Mouse (Mus musculus) forebrain, embryonic 16.5 days (tissue): Measurements from ENCODE around the gene Clic6. TPM values are rescaled to one million over a fixed set of nuclear protein-coding genes. Genes with fewer than 3 reads are reported as not detected.
"Not testable (repeated sequence)": the region's sequence is repeated elsewhere in the genome, so short reads cannot be mapped to it uniquely, and the experiment has no call there.

Experiments
- ATAC-seq: fragments of 200-750 bp; cut with Nextera tagmentation; 2 replicates; pipeline ENCODE4 v1.8.0; 2017; ENCODE audit warnings: mild to moderate bottlenecking, moderate library complexity
- H3K27ac ChIP-seq: fragments of 300-500 bp; sonication (generic); 2 replicates; pipeline ENCODE4 v1.5.1; 2014; ENCODE audit warnings: low read length, control low read depth
- H3K27me3 ChIP-seq: fragments of 300-500 bp; sonication (generic); replicated peaks from 2 replicates; pipeline ENCODE4 v1.6.1; 2014; ENCODE audit warnings: low read length; ENCODE audit not compliant: control insufficient read depth, insufficient read depth
- H3K36me3 ChIP-seq: fragments of 300-500 bp; sonication (generic); 2 replicates; pipeline ENCODE4 v1.6.1; 2014; ENCODE audit not compliant: control insufficient read depth, insufficient read depth
- H3K4me1 ChIP-seq: fragments of 300-500 bp; sonication (generic); replicated peaks from 2 replicates; pipeline ENCODE4 v1.6.1; 2014; ENCODE audit warnings: low read length; ENCODE audit not compliant: control insufficient read depth, insufficient read depth
- H3K4me2 ChIP-seq: fragments of 300-500 bp; sonication (generic); 2 replicates; pipeline ENCODE4 v1.6.1; 2014; ENCODE audit warnings: mild to moderate bottlenecking, low read length, control low read depth
- H3K4me3 ChIP-seq: fragments of 300-500 bp; sonication (generic); replicated peaks from 2 replicates; pipeline ENCODE4 v1.5.1; 2014; ENCODE audit warnings: mild to moderate bottlenecking, low read length, control low read depth
- H3K9ac ChIP-seq: fragments of 300-500 bp; sonication (generic); replicated peaks from 2 replicates; pipeline ENCODE4 v1.6.1; 2014; ENCODE audit warnings: low read depth, low read length, control low read depth
- H3K9me3 ChIP-seq: fragments of 300-500 bp; sonication (generic); 2 replicates; pipeline ENCODE4 v1.6.1; 2016; ENCODE audit warnings: low read length; ENCODE audit not compliant: control insufficient read depth
- WGBS: fragments of 180-500 bp; shearing (Covaris S2); extraction: QIAGEN DNeasy Blood & Tissue Kit; methylation state at CpG from one replicate; pipeline ENCODE4 v1.1.7; 2014; 5-methylcytosine and 5-hydroxymethylcytosine counted together
- polyA plus RNA-seq: library from polyadenylated mRNA; unstranded; fragments of >200 nt; fragmentation: Nextera tagmentation; extraction: Ambion mirVana; gene quantifications from 2 replicates; pipeline ENCODE4 v1.2.1, GENCODE M21; 2015

Gene Clic6
- polyA plus RNA-seq, 1 experiment from 2014 or later, result 3.3 TPM

DNA sequence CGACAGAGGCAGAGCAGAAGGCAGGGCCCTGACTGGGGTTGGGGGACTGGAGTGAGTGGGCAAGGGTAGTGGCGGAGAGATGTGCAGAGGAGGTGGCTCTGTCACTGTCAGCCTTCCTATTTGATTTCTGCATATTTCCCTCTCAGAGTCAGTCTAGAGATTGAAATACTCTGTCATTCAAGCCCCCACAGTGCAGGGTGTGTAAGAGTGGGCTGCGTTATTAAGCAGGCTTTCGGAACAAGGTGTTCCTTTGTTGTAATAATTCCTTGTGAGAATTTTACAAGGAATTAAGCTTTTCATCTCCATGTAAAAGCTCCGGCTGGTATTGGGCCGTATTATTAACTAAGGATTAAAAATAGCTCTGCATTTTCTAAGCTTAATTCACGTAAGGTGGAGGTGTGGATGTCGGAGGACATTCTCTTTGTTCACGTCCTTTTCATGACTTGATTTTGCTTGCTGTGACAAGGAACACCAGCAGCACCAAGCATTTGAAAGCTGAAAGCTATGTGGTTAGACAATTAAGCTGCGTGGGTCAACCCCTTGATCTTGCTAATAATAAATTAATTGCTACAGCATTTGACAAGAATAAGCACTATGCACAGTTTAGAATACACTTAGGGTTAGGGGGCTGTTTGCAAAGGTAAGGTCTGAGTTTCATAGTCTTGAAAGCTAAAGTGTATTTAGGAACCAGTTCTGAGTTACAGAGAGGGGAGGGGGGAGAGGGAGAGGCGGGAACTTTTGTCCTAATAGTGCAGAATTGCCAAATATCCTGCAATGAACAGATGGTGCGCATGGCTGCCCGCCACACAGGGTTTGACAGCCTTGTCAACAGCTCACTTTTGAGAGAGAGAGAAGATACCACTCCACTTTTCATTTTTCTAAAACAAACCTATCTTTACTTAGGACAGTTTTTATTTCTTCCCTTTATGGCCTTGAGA, 25.6 kb downstream of the Clic6 start:
- H3K27ac ChIP-seq, result peak overlapping the region; percentile 31

DNA sequence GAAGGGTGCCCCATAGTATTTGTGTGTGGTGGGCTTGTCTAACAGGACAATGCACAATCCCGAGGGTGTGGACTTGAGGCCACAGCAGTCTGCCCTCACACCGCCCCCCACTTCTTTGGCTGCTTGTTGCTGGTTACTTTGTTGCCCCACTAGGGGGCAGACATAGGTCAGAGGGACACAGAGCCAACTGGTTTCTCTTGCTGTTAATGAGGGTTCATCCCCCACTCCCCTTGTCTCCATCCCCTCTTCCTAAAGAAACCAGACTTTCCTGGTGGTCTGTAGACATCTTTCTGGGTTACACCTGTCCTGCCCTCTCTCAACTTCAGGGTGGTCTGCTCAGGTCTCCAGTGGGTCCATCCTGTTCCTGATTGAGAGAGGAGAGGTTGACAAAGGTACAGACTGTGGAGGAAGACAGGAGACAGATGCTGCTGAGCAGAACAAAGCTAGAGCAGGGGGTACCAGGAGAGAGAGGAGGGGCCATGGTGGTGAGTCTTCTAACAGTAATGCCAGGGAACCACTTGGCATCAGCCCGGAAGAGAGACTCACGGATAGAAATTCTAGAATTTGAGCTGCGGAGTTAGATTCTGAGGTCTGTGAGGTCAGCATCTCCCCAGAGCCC, 26.3 kb downstream of the Clic6 start:
- WGBS, result 37% methylated on average over 5 of the region's 5 CpGs
- Histone ChIP-seq H3K4me3 (no peak overlapping the region), H3K4me1 (peaks cover 16% of the 10 kb centered on the region), H3K9ac (no peak overlapping the region), H3K27me3 (no peaks in the 10 kb centered on the region), H3K9me3 (no peaks in the 10 kb centered on the region), H3K4me2 (peak overlapping the region; percentile 11; the same call in 1 of the 2 replicates), H3K36me3 (no peaks in the 10 kb centered on the region), H3K27ac (peak overlapping the region; percentile 31)
- ATAC-seq, result peak; percentile 55

More for the DNA sequence above, 25.6 kb downstream of the Clic6 start:
- H3K9me3 ChIP-seq, result no peaks in the 10 kb centered on the region
- H3K4me2 ChIP-seq, result peak overlapping the region; percentile 11; the same call in 1 of the 2 replicates
- H3K4me3 ChIP-seq, result no peak overlapping the region
- H3K36me3 ChIP-seq, result no peaks in the 10 kb centered on the region
- 17% methylated on average over 13 of the region's 13 CpGs for WGBS
- no peaks in the 10 kb centered on the region for H3K27me3 ChIP-seq
- H3K9ac ChIP-seq, result 0 out of 2 replicates have a peak overlapping the region, but pooled peaks have one; percentile 8
- peaks cover 16% of the 10 kb centered on the region for H3K4me1 ChIP-seq
- peak; percentile 80 for ATAC-seq

DNA sequence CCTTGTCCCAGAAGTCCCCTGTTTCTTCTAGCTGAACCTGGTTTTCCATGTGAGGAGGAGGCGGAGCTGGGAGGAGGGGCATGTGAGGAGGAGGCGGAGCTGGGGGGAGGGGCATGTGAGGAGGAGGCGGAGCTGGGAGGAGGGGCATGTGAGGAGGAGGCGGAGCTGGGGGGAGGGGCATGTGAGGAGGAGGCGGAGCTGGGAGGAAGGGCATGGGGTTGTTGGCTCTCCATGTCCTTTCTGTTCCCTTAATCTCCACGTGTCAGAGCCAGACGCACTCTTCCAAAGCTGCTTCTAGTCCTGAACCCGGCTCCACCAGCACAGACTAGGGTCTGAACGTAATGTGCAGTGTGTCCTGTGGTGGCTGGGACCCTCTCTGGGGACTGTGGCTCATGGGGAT, 29.4 kb downstream of the Clic6 start:
- H3K4me3 ChIP-seq, H3K9me3 ChIP-seq, H3K27ac ChIP-seq, H3K36me3 ChIP-seq, ATAC-seq, H3K4me2 ChIP-seq, H3K27me3 ChIP-seq, H3K9ac ChIP-seq: not testable (repeated sequence)
- WGBS, result 77% methylated on average over 9 of the region's 9 CpGs
- H3K4me1 ChIP-seq, result peaks cover 16% of the 10 kb centered on the region

DNA sequence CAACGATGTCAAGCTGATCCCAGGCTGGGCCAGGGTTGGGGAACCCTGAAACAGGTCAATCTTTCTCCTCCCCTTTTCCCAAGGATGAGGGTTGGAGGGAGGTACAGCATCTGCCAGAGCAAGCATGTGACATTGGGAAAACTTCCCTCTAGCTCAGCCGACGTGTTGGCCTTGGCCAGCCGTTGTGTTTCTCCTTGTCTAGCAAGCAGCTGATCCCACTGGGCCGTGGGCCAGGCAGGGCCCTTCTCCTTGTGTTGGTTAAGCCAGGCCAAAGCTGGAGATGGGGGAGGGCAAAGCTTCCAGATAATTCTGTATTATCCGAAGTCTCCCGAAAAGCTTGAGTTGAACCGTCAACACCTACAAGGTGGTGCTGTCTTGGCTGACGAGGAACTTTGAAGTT, 30.6 kb downstream of the Clic6 start:
- Histone ChIP-seq H3K9ac (no peak overlapping the region), H3K27ac (no peak overlapping the region), H3K4me3 (no peak overlapping the region), H3K36me3 (no peaks in the 10 kb centered on the region), H3K27me3 (no peaks in the 10 kb centered on the region), H3K9me3 (no peaks in the 10 kb centered on the region), H3K4me2 (no peak overlapping the region), H3K4me1 (peaks cover 10% of the 10 kb centered on the region)
- peak; percentile 38 for ATAC-seq
- 66% methylated on average over 9 of the region's 9 CpGs for WGBS

DNA sequence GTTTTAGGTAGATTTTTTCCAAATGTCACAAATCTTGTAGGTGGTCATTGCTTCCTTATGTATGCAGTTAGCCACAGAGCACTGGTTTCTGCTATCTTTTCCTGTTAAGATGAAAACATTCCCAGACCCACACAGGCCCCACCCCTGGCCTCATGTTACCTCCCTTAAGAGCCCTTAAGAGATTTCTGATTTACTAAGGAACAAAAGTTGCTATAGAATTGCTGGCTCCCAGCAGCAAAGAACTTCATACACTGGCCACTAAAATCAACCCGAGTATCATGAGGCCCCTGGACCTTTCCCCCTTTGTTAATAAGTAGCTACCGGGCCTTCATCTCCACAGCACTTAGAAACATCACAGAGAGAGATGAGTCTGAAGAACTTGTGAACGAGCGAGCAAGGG, 33.2 kb downstream of the Clic6 start:
- Histone ChIP-seq H3K9ac (no peak overlapping the region), H3K4me3 (no peak overlapping the region)

DNA sequence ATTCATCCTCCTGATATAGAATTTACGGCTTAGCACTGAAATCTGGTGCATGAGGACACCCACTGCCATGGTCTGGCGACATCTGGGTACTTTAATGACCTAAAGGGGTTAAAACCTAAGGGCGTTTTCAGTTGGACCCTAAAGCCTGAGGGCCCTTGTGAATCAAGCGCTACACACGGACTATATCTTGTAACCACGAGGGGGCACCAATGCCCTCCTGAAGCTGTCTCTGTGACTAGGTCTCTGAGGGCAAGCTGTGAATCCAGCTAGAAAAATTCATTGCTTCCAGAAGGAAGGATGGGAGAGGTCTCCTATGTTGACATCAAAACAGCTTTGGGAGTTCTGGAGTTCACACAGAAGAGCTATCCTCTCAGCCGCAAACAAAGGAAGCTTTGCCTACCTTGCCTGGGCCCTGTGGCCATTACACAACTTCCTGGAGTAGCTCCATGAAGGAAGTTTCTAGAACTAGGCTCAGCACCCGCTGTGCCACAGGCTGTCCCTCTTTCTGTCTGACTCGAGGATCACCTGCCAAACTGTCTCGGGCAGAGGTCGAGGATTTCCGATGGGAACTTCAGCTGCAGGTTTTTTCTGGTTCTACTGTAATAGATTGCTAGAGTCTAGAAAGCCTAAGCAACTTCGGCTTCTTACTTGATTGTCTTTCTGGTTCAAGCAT, 34.4 kb downstream of the Clic6 start:
- ATAC-seq, result no peak
- H3K36me3 ChIP-seq, result no peaks in the 10 kb centered on the region
- no peak overlapping the region for H3K4me3 ChIP-seq
- no peaks in the 10 kb centered on the region for H3K27me3 ChIP-seq
- H3K9ac ChIP-seq, result no peak overlapping the region
- H3K27ac ChIP-seq, result no peak overlapping the region
- H3K4me2 ChIP-seq, result no peak overlapping the region
- no peaks in the 10 kb centered on the region; the same call in 1 of the 2 replicates for H3K4me1 ChIP-seq
- H3K9me3 ChIP-seq, result no peaks in the 10 kb centered on the region
- 56% methylated on average over 13 of the region's 13 CpGs for WGBS

More for the DNA sequence above, 33.2 kb downstream of the Clic6 start:
- Histone ChIP-seq H3K9me3 (no peaks in the 10 kb centered on the region), H3K27me3 (no peaks in the 10 kb centered on the region), H3K4me2 (no peak overlapping the region), H3K4me1 (no peaks in the 10 kb centered on the region; the same call in 1 of the 2 replicates), H3K36me3 (no peaks in the 10 kb centered on the region), H3K27ac (no peak overlapping the region)
- WGBS, result 54% methylated on average over 4 of the region's 4 CpGs
- ATAC-seq, result no peak

DNA sequence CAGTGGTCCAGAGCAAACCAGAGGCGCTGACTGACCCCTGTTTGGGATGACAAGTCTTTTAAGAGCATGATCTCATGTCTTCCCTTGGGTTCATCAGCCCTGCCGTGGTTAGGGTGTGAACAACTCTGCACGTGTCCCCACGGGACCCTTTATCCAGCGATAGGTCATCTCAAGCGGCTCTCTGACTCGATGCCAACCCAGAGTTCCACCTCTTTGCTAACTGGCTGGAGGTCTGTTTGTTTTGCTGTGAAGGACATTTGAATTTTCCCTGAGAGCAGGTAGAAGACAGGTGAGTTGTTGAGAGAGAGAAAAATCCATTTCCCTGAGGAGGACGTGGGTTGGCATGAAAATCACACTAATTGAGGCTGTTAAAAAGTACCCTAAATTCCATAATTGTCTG, 37.8 kb downstream of the Clic6 start:
- Histone ChIP-seq H3K27me3 (no peaks in the 10 kb centered on the region), H3K36me3 (no peaks in the 10 kb centered on the region), H3K9me3 (no peaks in the 10 kb centered on the region), H3K4me2 (no peak overlapping the region), H3K4me3 (no peak overlapping the region), H3K9ac (no peak overlapping the region), H3K4me1 (no peaks in the 10 kb centered on the region), H3K27ac (no peak overlapping the region)
- WGBS, result 81% methylated on average over 8 of the region's 8 CpGs
- ATAC-seq, result no peak

DNA sequence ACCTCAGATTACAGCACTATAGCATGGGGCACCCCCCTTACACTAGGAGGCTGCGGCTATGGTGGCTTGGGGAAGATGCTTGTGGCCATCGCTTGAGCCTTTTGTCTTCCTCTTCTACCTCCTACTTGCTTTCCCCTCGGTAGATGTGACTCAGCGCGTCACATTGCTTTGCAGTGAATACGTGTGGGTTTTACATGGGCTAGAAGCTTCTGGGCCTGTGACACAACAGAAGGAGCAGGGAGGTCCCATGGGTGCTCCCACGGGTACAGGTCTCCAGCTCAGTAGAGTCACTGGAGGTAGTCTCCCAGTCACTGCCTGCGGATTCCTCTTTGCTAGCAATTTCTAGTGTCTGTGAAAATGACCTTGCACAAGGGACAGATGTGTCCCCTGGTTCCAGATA, 39.1 kb downstream of the Clic6 start:
- 83% methylated on average over 8 of the region's 8 CpGs for WGBS
- no peak overlapping the region for H3K9ac ChIP-seq
- no peak overlapping the region for H3K4me3 ChIP-seq
- H3K36me3 ChIP-seq, result no peaks in the 10 kb centered on the region
- no peak overlapping the region for H3K27ac ChIP-seq
- ATAC-seq, result no peak
- H3K4me1 ChIP-seq, result no peaks in the 10 kb centered on the region
- H3K9me3 ChIP-seq, result peaks cover 4% of the 10 kb centered on the region; the same call in 1 of the 2 replicates
- no peak overlapping the region for H3K4me2 ChIP-seq
- H3K27me3 ChIP-seq, result no peaks in the 10 kb centered on the region

DNA sequence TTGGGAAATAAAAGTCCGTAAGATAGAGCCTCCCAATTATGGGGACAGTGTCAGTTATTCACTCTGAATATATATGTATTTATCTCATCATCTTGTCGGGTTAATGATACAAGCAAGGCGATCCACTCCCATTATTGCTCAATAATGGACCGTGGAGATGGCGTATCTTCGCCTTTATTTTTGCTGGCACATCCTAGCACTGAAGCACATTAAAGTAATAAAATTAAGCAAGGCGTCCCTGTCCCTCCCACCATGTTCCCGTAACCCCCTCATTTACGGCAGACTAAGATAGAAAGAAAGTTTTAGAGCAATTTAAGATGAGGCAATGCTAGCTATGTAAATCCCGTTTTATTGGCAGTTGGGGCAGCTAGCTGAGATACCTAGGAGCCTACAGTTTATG, 40.4 kb downstream of the Clic6 start:
- H3K27me3 ChIP-seq, result no peaks in the 10 kb centered on the region
- no peak for ATAC-seq
- H3K4me2 ChIP-seq, result no peak overlapping the region
- WGBS, result 22% methylated on average over 10 of the region's 10 CpGs
- no peak overlapping the region for H3K4me3 ChIP-seq
- H3K36me3 ChIP-seq, result no peaks in the 10 kb centered on the region
- peaks cover 5% of the 10 kb centered on the region for H3K9me3 ChIP-seq
- no peaks in the 10 kb centered on the region for H3K4me1 ChIP-seq
- H3K9ac ChIP-seq, result no peak overlapping the region
- H3K27ac ChIP-seq, result no peak overlapping the region
